Mouse (Mus musculus) heart, embryonic 15.5 days (tissue): ENCODE data around the gene Man2a1. TPM values are rescaled to one million over a fixed set of nuclear protein-coding genes. Genes with fewer than 3 reads are reported as not detected.

Source experiments
- ATAC-seq: fragments of 200-750 bp; cut with Nextera tagmentation; replicated peaks from 2 replicates; pipeline ENCODE4 v1.8.0; 2017; ENCODE audit warnings: low read depth, moderate TSS enrichment; ENCODE audit not compliant: insufficient number of reproducible peaks, insufficient read depth, low FRiP score
- H3K27ac ChIP-seq: fragments of 300-500 bp; sonication (generic); 2 replicates; pipeline ENCODE4 v1.5.1; 2015; ENCODE audit warnings: mild to moderate bottlenecking, inconsistent platforms
- H3K27me3 ChIP-seq: fragments of 300-500 bp; sonication (generic); 2 replicates; pipeline ENCODE4 v1.6.1; 2015; ENCODE audit warnings: inconsistent platforms
- H3K36me3 ChIP-seq: fragments of 300-500 bp; sonication (generic); 2 replicates; pipeline ENCODE4 v1.6.1; 2015; ENCODE audit warnings: mild to moderate bottlenecking, inconsistent platforms
- H3K4me1 ChIP-seq: fragments of 300-500 bp; sonication (generic); replicated peaks from 2 replicates; pipeline ENCODE4 v1.6.1; 2015; ENCODE audit warnings: inconsistent platforms
- H3K4me2 ChIP-seq: fragments of 300-500 bp; sonication (generic); 2 replicates; pipeline ENCODE4 v1.6.1; 2015; ENCODE audit warnings: inconsistent platforms, mild to moderate bottlenecking, moderate library complexity
- H3K4me3 ChIP-seq: fragments of 300-500 bp; sonication (generic); 2 replicates; pipeline ENCODE4 v1.5.1; 2015; ENCODE audit warnings: mild to moderate bottlenecking, inconsistent platforms
- H3K9ac ChIP-seq: fragments of 300-500 bp; sonication (generic); 2 replicates; pipeline ENCODE4 v1.6.1; 2015; ENCODE audit warnings: mild to moderate bottlenecking, inconsistent platforms
- H3K9me3 ChIP-seq: fragments of 300-500 bp; sonication (generic); replicated peaks from 2 replicates; pipeline ENCODE4 v1.6.1; 2016; ENCODE audit warnings: inconsistent platforms
- WGBS: fragments of 180-500 bp; shearing (Covaris S2); methylation state at CpG from one replicate; pipeline ENCODE4 v1.1.7; 2015; ENCODE audit warnings: mixed read lengths; 5-methylcytosine and 5-hydroxymethylcytosine counted together
- polyA plus RNA-seq: library from polyadenylated mRNA; unstranded; fragments of >200 nt; fragmentation: Nextera tagmentation; extraction: Ambion mirVana; gene quantifications from 2 replicates; pipeline ENCODE4 v1.2.1, GENCODE M21; 2015

The Man2a1 gene
- polyA plus RNA-seq, 1 experiment from 2014 or later, result 5.1 TPM

DNA sequence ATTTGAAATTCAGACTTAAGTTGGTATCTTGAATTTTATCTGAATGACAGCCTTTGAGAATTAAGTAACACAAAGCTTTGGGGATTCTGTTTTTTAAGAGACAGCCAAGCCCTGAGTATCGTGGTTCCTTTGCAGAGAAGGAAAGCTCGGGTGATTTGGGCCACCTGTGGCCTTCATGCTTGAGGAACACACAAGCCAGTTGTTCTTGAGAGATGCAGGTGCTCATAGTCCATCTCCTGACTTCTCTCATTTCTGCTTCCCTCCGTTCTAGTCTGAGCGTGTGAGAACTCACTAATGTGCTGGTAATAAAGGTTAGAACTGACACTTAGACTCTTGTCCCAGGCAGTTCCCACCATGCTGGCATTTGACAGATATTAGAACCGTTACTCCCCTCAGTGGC, 28.9 kb downstream of the Man2a1 start:
- Histone ChIP-seq H3K4me3 (no peak overlapping the region), H3K4me2 (no peak overlapping the region), H3K27me3 (no peaks in the 10 kb centered on the region), H3K9ac (no peak overlapping the region), H3K4me1 (no peaks in the 10 kb centered on the region), H3K9me3 (no peaks in the 10 kb centered on the region), H3K27ac (no peak overlapping the region), H3K36me3 (peaks cover 21% of the 10 kb centered on the region; the same call in 1 of the 2 replicates)
- no peak for ATAC-seq
- WGBS, result 82% methylated on average over 5 of the region's 5 CpGs

DNA sequence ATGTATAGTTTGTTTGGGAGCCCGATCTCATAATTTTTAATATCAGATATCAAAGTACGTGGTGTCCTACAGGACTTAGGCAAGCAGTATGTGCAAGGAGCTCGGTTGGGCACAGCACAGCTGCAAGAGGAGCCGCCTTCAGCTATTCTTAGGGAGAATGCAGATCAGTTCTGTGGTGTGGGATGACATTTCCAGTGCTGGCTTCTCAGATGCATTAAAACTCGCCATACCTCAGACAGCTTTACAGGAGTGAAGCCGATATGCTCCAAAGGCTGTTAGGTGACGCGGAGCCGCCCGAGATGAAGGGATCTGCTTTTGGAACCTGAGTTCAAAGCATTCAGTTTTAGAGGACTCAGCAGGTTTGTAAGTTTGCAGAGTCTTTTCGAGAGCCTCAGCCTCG, 30.0 kb downstream of the Man2a1 start:
- no peaks in the 10 kb centered on the region for H3K9me3 ChIP-seq
- peaks cover 18% of the 10 kb centered on the region; the same call in 1 of the 2 replicates for H3K36me3 ChIP-seq
- H3K4me3 ChIP-seq, result no peak overlapping the region
- H3K4me2 ChIP-seq, result no peak overlapping the region
- H3K9ac ChIP-seq, result no peak overlapping the region
- no peak for ATAC-seq
- no peaks in the 10 kb centered on the region for H3K27me3 ChIP-seq
- H3K4me1 ChIP-seq, result no peaks in the 10 kb centered on the region
- 75% methylated on average over 12 of the region's 12 CpGs for WGBS
- H3K27ac ChIP-seq, result no peak overlapping the region

DNA sequence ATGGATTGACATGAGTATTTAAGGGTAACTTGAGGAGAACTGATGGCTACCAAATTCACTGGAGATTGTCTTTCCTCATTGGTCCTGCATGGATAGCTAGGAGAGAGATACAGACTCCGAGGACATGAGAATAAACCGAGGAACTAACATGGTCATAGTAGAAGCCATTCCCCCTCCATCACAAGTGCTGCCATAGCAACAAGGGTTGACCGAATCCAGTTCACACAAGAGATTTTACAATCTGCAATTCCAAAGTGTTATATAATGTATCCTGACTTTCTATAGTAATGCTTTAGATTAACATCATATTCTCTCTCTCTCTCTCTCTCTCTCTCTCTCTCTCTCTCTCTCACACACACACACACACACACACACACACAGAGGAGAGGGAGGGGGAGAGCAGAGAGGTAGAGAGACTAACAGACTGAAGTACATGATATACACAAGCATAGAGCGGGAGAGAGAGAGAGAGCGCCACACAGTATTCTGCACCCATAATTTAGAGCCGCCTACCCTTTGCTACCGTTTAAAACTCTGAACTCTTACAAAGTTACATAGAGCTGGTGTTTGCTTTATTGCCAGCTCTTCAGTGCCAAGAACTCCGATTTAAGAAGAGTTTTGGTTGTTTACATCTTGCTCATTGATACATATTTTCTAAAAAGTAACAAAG, 37.5 kb downstream of the Man2a1 start:
- WGBS, result 89% methylated on average over 8 of the region's 8 CpGs
- Histone ChIP-seq H3K4me2 (no peak overlapping the region), H3K4me3 (no peak overlapping the region), H3K36me3 (peaks cover 6% of the 10 kb centered on the region), H3K9ac (no peak overlapping the region), H3K4me1 (0 out of 2 replicates have a peak, but pooled peaks cover 3% of the 10 kb centered on the region), H3K27ac (no peak overlapping the region), H3K9me3 (no peaks in the 10 kb centered on the region), H3K27me3 (peaks cover 23% of the 10 kb centered on the region)
- ATAC-seq, result no peak

- Histone ChIP-seq H3K4me1 (peaks cover 6% of the 10 kb centered on the region; the same call in 1 of the 2 replicates), H3K27ac (no peak overlapping the region), H3K4me3 (no peak overlapping the region), H3K9me3 (no peaks in the 10 kb centered on the region), H3K27me3 (peaks cover 46% of the 10 kb centered on the region), H3K36me3 (peaks cover 5% of the 10 kb centered on the region), H3K9ac (no peak overlapping the region), H3K4me2 (no peak overlapping the region)
- WGBS, result 77% methylated on average over 3 of the region's 3 CpGs
- no peak for ATAC-seq
These were observed 40.8 kb downstream of the Man2a1 start for GRCm38 (mm10) chr17:64641376-64641775.

GRCm38 (mm10) chr17:64643644-64644043, 43.1 kb downstream of the Man2a1 start:
- ATAC-seq, result no peak; the same call in 1 of the 2 replicates

GRCm38 (mm10) chr17:64644888-64645605, 44.5 kb downstream of the Man2a1 start:
- ATAC-seq, result no peak
- H3K4me3 ChIP-seq, result no peak overlapping the region
- H3K9me3 ChIP-seq, result no peaks in the 10 kb centered on the region
- H3K27me3 ChIP-seq, result peaks cover 54% of the 10 kb centered on the region
- H3K36me3 ChIP-seq, result no peaks in the 10 kb centered on the region
- H3K4me1 ChIP-seq, result peaks cover 12% of the 10 kb centered on the region; the same call in 1 of the 2 replicates
- H3K9ac ChIP-seq, result no peak overlapping the region
- H3K4me2 ChIP-seq, result no peak overlapping the region
- H3K27ac ChIP-seq, result no peak overlapping the region
- WGBS, result 67% methylated on average over 8 of the region's 8 CpGs

More at GRCm38 (mm10) chr17:64643644-64644043, 43.1 kb downstream of the Man2a1 start:
- Histone ChIP-seq H3K4me3 (no peak overlapping the region), H3K36me3 (peaks cover 2% of the 10 kb centered on the region; the same call in 1 of the 2 replicates), H3K9ac (no peak overlapping the region), H3K27me3 (peaks cover 51% of the 10 kb centered on the region), H3K9me3 (no peaks in the 10 kb centered on the region), H3K4me1 (peaks cover 12% of the 10 kb centered on the region; the same call in 1 of the 2 replicates), H3K27ac (no peak overlapping the region), H3K4me2 (no peak overlapping the region; the same call in 1 of the 2 replicates)
- WGBS, result 23% methylated on average over 7 of the region's 7 CpGs

DNA sequence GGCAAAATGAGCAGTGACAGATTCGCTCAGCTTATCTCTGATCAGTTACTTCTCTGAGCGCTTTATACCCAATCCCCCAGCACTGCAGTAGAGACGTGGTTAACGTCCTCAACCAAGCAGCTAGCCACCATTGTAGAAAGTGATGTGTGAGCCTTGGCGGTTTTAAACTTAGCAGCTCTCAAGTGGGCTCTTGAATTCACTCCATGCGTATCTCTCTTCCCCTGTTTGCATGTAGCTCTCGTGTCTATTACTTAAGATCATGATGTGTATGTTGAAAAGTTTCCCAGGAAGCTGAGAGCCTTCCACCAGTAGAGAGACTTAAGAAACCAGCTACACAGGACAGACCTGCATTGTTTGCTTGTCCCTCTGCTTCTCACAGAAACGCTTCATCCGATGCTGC, 46.9 kb downstream of the Man2a1 start:
- no peak overlapping the region for H3K9ac ChIP-seq
- no peak overlapping the region for H3K27ac ChIP-seq
- H3K36me3 ChIP-seq, result peaks cover 9% of the 10 kb centered on the region
- peaks cover 51% of the 10 kb centered on the region for H3K27me3 ChIP-seq
- H3K4me2 ChIP-seq, result no peak overlapping the region
- H3K9me3 ChIP-seq, result no peaks in the 10 kb centered on the region
- ATAC-seq, result no peak
- H3K4me1 ChIP-seq, result peaks cover 9% of the 10 kb centered on the region; the same call in 1 of the 2 replicates
- no peak overlapping the region for H3K4me3 ChIP-seq
- 43% methylated on average over 9 of the region's 9 CpGs for WGBS

DNA sequence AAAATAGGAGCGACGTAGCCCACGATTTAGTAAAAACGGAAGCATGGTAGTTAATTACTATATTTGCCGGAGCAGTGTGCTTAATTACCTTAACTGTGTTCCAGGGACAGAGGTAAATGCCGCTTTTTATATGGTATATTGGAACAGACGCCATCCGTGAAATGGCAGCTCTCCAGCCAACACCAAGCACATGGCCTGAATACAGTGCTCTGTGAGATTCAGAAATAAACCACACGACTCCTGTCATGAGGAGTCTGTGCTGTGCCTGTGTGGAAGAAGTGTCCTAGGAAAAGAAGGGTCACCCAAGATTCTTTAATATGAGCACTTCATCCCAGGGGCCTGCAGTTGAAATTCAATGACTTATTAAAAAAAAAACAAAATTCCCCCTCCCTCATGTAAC, 50.2 kb downstream of the Man2a1 start:
- Histone ChIP-seq H3K4me3 (no peak overlapping the region), H3K4me1 (0 out of 2 replicates have a peak, but pooled peaks cover 6% of the 10 kb centered on the region), H3K27me3 (peaks cover 45% of the 10 kb centered on the region), H3K9me3 (no peaks in the 10 kb centered on the region), H3K9ac (no peak overlapping the region), H3K27ac (no peak overlapping the region), H3K36me3 (peaks cover 20% of the 10 kb centered on the region), H3K4me2 (no peak overlapping the region)
- WGBS, result 93% methylated on average over 9 of the region's 9 CpGs
- ATAC-seq, result no peak

DNA sequence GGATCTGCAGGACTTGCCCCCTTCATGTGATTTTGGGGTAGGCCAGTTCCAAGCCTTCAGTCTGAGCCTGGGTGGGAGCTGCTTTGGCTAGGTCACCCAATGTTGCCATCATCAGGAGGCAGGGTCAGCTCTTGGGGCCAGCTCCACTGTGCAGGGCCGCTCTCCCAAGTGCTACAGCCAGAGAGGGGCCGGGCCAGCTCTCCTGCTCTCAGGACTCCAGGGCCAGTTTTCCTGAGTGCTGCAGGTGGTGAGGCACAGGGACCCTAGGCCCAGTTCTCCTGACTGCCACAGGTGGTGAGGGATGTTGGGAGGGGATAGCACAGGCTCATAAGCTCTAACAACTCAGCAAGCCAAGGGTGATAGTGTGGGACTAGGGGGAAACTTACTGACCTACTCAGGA, 53.1 kb downstream of the Man2a1 start:
- no peak overlapping the region for H3K27ac ChIP-seq
- no peaks in the 10 kb centered on the region for H3K4me1 ChIP-seq
- H3K9me3 ChIP-seq, result no peaks in the 10 kb centered on the region
- H3K36me3 ChIP-seq, result peaks cover 20% of the 10 kb centered on the region
- H3K27me3 ChIP-seq, result peaks cover 36% of the 10 kb centered on the region
- no peak overlapping the region for H3K9ac ChIP-seq
- ATAC-seq, result no peak
- no peak overlapping the region for H3K4me3 ChIP-seq
- 94% methylated on average over 2 of the region's 2 CpGs for WGBS
- no peak overlapping the region for H3K4me2 ChIP-seq

DNA sequence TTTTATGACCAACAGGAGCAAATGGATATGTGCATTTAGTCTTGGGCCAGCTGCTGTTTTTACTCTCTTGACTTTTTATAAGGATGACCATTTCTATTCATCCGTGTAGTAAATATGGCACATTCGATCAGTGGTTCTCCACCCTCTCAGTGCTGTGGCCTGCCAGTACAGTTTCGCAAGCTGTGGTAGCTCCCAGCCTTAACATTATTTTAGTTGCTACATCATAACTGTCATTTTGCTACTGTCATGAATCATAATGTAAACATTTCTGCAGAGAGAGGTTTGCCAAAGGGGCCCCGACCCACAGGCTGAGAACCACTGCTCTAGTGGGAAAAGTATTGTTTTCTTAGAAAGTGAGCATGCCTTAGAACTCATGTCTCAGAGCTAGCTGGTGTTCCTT, 59.1 kb downstream of the Man2a1 start:
- no peak overlapping the region for H3K4me3 ChIP-seq
- H3K4me2 ChIP-seq, result no peak overlapping the region
- 88% methylated on average over 4 of the region's 4 CpGs for WGBS
- H3K36me3 ChIP-seq, result peaks cover 13% of the 10 kb centered on the region; the same call in 1 of the 2 replicates
- no peak overlapping the region for H3K9ac ChIP-seq
- H3K27ac ChIP-seq, result no peak overlapping the region
- H3K9me3 ChIP-seq, result no peaks in the 10 kb centered on the region
- ATAC-seq, result no peak
- peaks cover 4% of the 10 kb centered on the region; the same call in 1 of the 2 replicates for H3K27me3 ChIP-seq
- H3K4me1 ChIP-seq, result no peaks in the 10 kb centered on the region

GRCm38 (mm10) chr17:64666518-64666917, 66.0 kb downstream of the Man2a1 start:
- Histone ChIP-seq H3K4me2 (no peak overlapping the region), H3K4me3 (no peak overlapping the region), H3K36me3 (peaks cover 23% of the 10 kb centered on the region), H3K27ac (no peak overlapping the region), H3K9me3 (no peaks in the 10 kb centered on the region), H3K9ac (no peak overlapping the region), H3K27me3 (no peaks in the 10 kb centered on the region), H3K4me1 (no peaks in the 10 kb centered on the region)
- WGBS, result 87% methylated on average over 4 of the region's 4 CpGs
- no peak for ATAC-seq
